Mouse (Mus musculus) frontal cortex, adult (tissue): ENCODE measurements around the gene Pcdh7.

ENCODE experiments used
- ATAC-seq: cut with Nextera tagmentation; 2 replicates; pipeline ENCODE4 v1.9.2; 2017; ENCODE audit warnings: mild to moderate bottlenecking, moderate library complexity, mixed read lengths; ENCODE audit not compliant: low TSS enrichment

Gene Pcdh7

GRCm38 (mm10) chr5:57745879-57746278 is 28.1 kb downstream of the Pcdh7 start:
- ATAC-seq, result no peak

- ATAC-seq, result peak; percentile 99
These were observed 32.6 kb downstream of the Pcdh7 start for GRCm38 (mm10) chr5:57750320-57750719.

GRCm38 (mm10) chr5:57755791-57756190 is 38.0 kb downstream of the Pcdh7 start:
- peak; percentile 89 for ATAC-seq

- no peak for ATAC-seq
These were observed 39.1 kb downstream of the Pcdh7 start for GRCm38 (mm10) chr5:57756726-57757424.

- ATAC-seq, result peak; percentile 45
These were observed 39.7 kb downstream of the Pcdh7 start for GRCm38 (mm10) chr5:57757436-57757898.

- no peak for ATAC-seq
These were observed 41.2 kb downstream of the Pcdh7 start for GRCm38 (mm10) chr5:57758968-57759367.

GRCm38 (mm10) chr5:57760069-57761063 is 42.6 kb downstream of the Pcdh7 start:
- peak; percentile 22; the same call in 1 of the 2 replicates for ATAC-seq

GRCm38 (mm10) chr5:57765356-57765755 is 47.6 kb downstream of the Pcdh7 start:
- no peak for ATAC-seq

GRCm38 (mm10) chr5:57767346-57767745 is 49.6 kb downstream of the Pcdh7 start:
- ATAC-seq, result no peak

GRCm38 (mm10) chr5:57768469-57769022 is 50.8 kb downstream of the Pcdh7 start:
- ATAC-seq, result no peak

GRCm38 (mm10) chr5:57769644-57770043 is 51.9 kb downstream of the Pcdh7 start:
- no peak for ATAC-seq

GRCm38 (mm10) chr5:57770364-57770763 is 52.6 kb downstream of the Pcdh7 start:
- peak; percentile 56; the same call in 1 of the 2 replicates for ATAC-seq

GRCm38 (mm10) chr5:57771122-57771521 is 53.4 kb downstream of the Pcdh7 start:
- no peak for ATAC-seq

- no peak for ATAC-seq
These were observed 54.9 kb downstream of the Pcdh7 start for GRCm38 (mm10) chr5:57772711-57773110.

- ATAC-seq, result no peak
These were observed 56.7 kb downstream of the Pcdh7 start for GRCm38 (mm10) chr5:57774496-57774895.

- no peak for ATAC-seq
These were observed 60.3 kb downstream of the Pcdh7 start for GRCm38 (mm10) chr5:57778093-57778492.

- no peak for ATAC-seq
These were observed 62.2 kb downstream of the Pcdh7 start for GRCm38 (mm10) chr5:57779951-57780350.

GRCm38 (mm10) chr5:57780574-57780973 is 62.8 kb downstream of the Pcdh7 start:
- ATAC-seq, result no peak

GRCm38 (mm10) chr5:57781950-57782349 is 64.2 kb downstream of the Pcdh7 start:
- ATAC-seq, result no peak

GRCm38 (mm10) chr5:57782546-57782945 is 64.8 kb downstream of the Pcdh7 start:
- no peak for ATAC-seq

- no peak for ATAC-seq
These were observed 71.2 kb downstream of the Pcdh7 start for GRCm38 (mm10) chr5:57788775-57789509.

- no peak for ATAC-seq
These were observed 78.6 kb downstream of the Pcdh7 start for GRCm38 (mm10) chr5:57796337-57796736.
